Mouse (Mus musculus): ENCODE data around the gene Ifitm6. TPM values are rescaled to one million over a fixed set of nuclear protein-coding genes. Genes with fewer than 3 reads are reported as not detected.
A peak's percentile ranks its signal among the peaks of the same experiment; 100 is the strongest.
"Not testable (repeated sequence)": the region's sequence is repeated elsewhere in the genome, so short reads cannot be mapped to it uniquely, and the experiment has no call there.

The Ifitm6 gene
- total RNA-seq, 2 experiments from 2014 or later = 0.49 to 0.84 TPM

- DNase-seq = peak; percentile 89
Observed at GRCm38 (mm10) chr7:141008938-141009660, 8.6 kb downstream of the Ifitm6 start.

- peak; percentile 23 for DNase-seq
Observed at GRCm38 (mm10) chr7:141008312-141008761, 9.4 kb downstream of the Ifitm6 start.

- DNase-seq = no peak
Observed at GRCm38 (mm10) chr7:141006914-141007313, 10.8 kb downstream of the Ifitm6 start.

- DNase-seq = no peak
Observed at GRCm38 (mm10) chr7:141006446-141006845, 11.3 kb downstream of the Ifitm6 start.

GRCm38 (mm10) chr7:141003248-141004010 lies 14.3 kb downstream of the Ifitm6 start:
- no peak for DNase-seq

- DNase-seq = no peak
Observed at GRCm38 (mm10) chr7:141000881-141001708, 16.6 kb downstream of the Ifitm6 start.

GRCm38 (mm10) chr7:140998853-140999700 lies 18.6 kb downstream of the Ifitm6 start:
- DNase-seq = no peak

GRCm38 (mm10) chr7:140997817-140998216 lies 19.9 kb downstream of the Ifitm6 start:
- no peak for DNase-seq

- DNase-seq = no peak
Observed at GRCm38 (mm10) chr7:140991117-140991689, 26.5 kb downstream of the Ifitm6 start.

GRCm38 (mm10) chr7:140990622-140991021 lies 27.1 kb downstream of the Ifitm6 start:
- DNase-seq = no peak

- no peak for DNase-seq
Observed at GRCm38 (mm10) chr7:140990185-140990584, 27.5 kb downstream of the Ifitm6 start.

GRCm38 (mm10) chr7:140989022-140989421 lies 28.7 kb downstream of the Ifitm6 start:
- DNase-seq = no peak

- no peak for DNase-seq
Observed at GRCm38 (mm10) chr7:140987182-140988138, 30.3 kb downstream of the Ifitm6 start.

GRCm38 (mm10) chr7:140982971-140983370 lies 34.8 kb downstream of the Ifitm6 start:
- no peak for DNase-seq

- no peak for DNase-seq
Observed at GRCm38 (mm10) chr7:140981704-140982103, 36.0 kb downstream of the Ifitm6 start.

- DNase-seq = not testable (repeated sequence)
Observed at GRCm38 (mm10) chr7:140976720-140977119, 41.0 kb downstream of the Ifitm6 start.

GRCm38 (mm10) chr7:140975465-140975864 lies 42.3 kb downstream of the Ifitm6 start:
- no peak for DNase-seq

GRCm38 (mm10) chr7:140974940-140975339 lies 42.8 kb downstream of the Ifitm6 start:
- DNase-seq = no peak

- no peak for DNase-seq
Observed at GRCm38 (mm10) chr7:140973396-140974165, 44.1 kb downstream of the Ifitm6 start.

Data from gastrocnemius, postnatal 10 days (tissue).